Mouse (Mus musculus) spleen, embryonic (tissue): ENCODE results near the gene Slc35e2.
"Not testable (repeated sequence)": the region's sequence is repeated elsewhere in the genome, so short reads cannot be mapped to it uniquely, and the experiment has no call there.

Experiments
- CTCF ChIA-PET: fragments of 350-600 bp; sonication (Branson Sonifier 250); formaldehyde crosslinking; loops from one replicate; lab custom pipeline; 2022; lab: Charles Lee

Slc35e2 gene

DNA sequence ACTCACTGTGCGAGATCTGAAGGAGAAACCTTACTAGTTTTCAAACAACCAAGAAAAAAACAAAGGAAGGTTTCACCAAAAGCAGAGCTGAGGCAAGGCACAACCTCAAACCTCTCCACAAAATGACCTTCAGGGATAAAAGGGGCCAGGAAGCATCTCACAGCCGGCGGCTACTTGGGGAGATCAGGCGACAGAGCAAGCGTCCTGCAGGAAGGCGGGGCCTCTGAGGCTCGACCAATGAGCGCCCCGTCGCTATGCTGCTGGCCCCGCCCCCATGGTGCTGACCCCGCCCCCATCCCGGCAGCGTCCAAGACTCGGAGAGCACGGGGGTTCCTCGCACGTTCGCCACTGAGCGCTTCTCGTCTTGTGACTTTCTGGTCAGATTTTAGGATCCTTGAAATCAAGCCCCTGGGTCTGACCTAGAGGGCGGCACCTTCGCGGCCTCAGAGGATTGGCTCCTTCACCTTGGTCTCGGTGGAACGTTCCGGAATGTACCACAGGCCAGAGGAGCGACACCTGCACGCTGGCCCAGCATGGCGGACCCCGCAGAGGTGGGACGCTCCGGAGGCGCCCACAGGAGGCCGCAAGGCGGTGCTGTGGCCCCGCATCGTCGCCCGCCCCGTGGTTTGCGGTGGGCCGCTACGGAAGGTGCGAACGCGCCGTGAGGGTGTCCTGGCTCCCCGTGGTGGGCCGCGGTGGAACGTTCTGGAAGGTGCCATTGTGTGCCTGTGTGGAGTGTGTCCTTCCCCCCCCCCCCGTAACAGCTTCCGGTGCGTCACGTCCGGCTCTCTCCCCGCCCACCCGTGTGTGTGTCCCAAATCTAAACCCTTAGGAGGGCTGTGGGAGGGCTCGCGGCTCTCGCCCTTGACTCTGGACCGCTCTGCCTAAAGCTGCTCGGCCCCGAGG lies at the start of gene Slc35e2:
Slc35e2 (plus strand) TSS at position 326 of the 906 bp plus-strand sequence.
- CTCF ChIA-PET = interaction anchor here (0.6 kb wide), 1 partner anchor 68 kb away, joined by 3 read pairs; the partner anchor contains the start of gene Mib2

DNA sequence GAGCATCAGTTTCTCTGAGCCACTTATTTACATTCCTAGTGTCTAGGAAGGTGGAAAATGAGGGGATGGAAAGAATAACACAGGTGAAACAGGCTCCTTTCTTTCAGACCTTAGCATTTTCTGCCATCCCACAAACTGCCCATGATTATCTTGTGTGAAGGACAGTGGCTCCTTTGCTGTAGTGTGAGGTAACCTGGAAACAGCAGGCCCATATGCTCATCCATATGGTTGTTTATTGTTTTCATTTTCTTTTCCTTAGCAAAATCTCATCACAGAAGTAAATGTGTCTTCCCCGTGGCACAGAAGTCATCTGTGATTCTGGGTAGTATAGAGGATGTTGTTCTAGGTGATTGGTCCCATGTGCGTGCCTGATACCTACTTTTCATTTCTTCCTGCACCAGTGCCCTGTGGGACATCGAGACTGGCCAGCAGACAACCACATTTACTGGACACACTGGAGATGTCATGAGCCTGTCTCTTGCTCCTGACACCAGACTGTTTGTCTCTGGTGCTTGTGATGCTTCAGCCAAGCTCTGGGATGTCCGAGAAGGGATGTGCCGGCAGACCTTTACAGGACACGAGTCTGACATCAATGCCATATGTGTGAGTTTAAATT lies 48.2 kb upstream of the Slc35e2 start:
- CTCF ChIA-PET = interaction anchor here (0.7 kb wide), 1 partner anchor 14 kb away, joined by 3 read pairs; no protein-coding TSS in a partner anchor

DNA sequence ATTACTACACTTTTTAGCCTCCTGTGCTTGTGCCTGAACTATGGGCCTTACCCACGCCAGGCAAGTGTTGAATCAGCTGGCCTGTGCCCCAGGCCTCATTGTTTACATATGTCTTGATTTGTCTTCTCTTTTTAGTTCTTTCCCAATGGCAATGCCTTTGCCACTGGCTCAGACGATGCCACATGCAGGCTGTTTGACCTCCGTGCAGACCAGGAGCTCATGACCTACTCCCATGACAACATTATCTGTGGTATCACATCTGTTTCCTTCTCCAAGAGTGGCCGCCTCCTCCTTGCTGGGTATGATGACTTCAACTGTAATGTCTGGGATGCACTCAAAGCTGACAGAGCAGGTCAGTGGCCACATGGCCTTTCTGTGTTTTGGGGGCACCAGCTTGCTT lies 46.3 kb upstream of the Slc35e2 start:
- CTCF ChIA-PET = no interaction called here

DNA sequence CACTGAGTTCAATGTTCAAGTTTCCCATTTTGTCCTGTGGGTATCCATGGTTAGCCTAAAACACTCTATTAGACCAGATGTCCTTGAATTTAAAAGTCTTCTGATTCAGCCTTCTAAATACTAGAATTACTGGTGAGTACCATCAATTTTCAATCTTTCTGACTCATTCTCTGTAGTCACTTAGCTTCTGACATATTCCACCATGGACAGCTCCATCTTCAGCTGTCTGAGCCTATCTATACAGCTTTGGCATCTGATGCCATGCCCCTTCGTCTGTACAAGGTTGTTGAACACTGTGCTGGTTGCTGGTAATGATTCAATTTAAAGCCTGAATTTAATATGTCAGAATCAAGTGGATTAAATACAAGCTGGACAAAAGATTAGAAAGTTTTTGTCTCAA lies 45.8 kb upstream of the Slc35e2 start:
- CTCF ChIA-PET = no interaction called here

DNA sequence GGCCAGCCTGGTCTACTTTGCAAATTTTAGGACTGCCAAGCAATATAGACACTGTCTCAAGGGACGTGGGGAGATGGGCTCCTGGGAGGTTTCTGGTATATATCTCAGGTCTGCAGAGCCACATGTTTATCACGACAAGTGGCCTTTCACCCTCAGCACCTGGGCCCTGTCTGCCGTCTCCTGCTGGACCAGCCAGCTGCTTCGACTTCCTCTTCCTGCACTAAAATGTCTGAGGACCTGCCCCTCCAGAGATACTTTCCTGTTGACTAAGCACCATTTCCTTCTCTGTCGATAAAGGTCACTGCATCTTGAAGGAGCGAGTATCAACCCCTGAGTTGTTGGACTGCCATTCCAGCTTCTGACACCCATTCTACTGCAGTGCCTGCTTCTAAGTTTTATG lies 41.8 kb upstream of the Slc35e2 start:
- CTCF ChIA-PET = no interaction called here

DNA sequence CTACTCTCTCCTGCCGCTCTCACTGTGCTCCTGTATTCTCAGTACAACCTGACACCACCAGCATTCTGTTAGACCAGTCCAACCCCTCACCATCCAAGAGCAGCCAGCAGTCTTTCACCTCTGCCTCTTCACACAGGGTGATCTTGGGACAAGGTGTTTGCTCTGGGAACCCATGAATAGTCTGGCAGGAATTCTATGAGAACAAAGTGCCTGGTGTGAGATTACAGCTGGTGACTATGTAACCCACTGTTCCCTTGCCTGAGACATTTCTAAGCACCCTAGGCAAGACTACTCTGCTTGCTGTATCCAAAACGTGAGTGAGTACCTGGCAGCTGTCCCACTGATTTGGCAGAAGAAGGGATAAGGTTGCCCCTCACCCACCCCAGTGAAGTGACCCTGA lies 40.3 kb upstream of the Slc35e2 start:
- CTCF ChIA-PET = interaction anchor here (0.6 kb wide), 1 partner anchor 1544 kb away, joined by 5 read pairs; no protein-coding TSS in a partner anchor

DNA sequence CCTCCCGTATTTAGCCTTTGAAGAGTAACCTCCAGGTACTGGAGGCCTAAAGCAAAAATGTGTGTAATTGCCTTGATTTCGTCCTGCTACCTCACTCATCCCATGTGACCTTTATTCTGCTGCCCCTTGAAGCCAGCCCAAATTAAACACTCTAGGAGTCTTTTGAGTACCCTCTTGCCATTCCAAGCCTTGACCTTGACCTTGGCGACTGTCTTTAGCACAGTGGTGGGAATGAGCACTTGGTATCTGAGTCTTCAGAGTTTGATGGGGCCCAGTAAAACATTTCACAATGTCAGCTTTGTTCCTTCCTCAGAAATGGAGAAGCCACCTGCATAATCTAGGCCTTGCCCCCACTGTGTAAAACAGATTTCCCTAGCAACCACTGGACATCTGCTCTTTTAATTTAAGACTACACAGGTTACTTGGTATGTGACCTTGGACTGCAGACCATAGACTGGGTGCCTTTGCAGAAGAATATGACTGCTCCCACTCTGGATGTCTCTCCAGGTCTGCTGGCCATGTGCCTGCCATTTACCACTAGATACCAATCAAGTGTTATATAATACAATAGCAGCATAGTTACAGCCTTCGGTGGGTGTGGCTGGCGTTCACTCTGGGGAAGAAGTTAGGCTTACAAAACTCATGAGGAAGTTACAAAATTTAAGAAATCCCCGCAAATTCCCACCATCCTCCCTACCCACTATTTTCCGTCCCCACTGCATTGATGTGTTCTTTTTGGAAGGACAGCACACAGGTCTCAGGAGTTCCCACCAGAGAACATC lies 39.4 kb upstream of the Slc35e2 start, which contains the start of gene Nadk:
Nadk (plus strand) TSS at position 718 of the 782 bp plus-strand sequence.
- CTCF ChIA-PET = interaction anchor here (0.5 to 0.6 kb wide), 2 partner anchors 56 to 1544 kb away, joined by 5 to 14 read pairs; no protein-coding TSS in a partner anchor

DNA sequence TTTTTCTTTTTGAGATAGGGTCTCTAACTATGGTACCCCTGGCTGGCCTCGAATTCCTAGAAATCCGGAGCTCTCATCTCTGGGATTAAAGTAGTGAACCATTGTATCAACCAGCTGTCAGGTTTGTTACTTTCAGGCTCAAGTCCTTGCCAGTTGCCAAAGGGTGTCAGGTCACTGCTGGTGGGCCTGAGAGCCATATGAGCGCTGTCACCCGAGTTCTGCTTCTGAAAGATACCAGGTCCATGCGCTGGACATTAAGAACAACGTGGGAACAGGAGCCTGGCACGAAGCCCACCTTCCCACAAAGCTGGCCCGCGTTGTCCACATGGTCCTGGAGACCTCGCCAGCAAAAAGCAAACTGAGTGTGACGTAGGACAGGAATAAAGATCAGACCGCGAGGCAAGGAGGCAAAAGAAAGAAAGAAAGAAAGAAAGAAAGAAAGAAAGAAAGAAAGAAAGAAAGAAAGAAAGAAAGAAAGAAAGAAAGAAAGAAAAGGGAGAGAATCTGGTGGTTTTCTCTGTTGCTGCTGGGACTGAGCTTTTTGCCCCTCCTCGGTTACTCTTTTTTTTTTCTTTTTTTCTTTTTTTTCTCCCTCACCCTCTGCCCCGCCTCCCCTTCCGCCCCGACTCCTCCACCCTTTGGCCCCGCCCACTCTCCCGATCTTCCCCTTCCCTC lies 38.4 kb upstream of the Slc35e2 start:
- CTCF ChIA-PET = interaction anchor here (0.8 kb wide), 1 partner anchor 37 kb away, joined by 9 read pairs; no protein-coding TSS in a partner anchor

DNA sequence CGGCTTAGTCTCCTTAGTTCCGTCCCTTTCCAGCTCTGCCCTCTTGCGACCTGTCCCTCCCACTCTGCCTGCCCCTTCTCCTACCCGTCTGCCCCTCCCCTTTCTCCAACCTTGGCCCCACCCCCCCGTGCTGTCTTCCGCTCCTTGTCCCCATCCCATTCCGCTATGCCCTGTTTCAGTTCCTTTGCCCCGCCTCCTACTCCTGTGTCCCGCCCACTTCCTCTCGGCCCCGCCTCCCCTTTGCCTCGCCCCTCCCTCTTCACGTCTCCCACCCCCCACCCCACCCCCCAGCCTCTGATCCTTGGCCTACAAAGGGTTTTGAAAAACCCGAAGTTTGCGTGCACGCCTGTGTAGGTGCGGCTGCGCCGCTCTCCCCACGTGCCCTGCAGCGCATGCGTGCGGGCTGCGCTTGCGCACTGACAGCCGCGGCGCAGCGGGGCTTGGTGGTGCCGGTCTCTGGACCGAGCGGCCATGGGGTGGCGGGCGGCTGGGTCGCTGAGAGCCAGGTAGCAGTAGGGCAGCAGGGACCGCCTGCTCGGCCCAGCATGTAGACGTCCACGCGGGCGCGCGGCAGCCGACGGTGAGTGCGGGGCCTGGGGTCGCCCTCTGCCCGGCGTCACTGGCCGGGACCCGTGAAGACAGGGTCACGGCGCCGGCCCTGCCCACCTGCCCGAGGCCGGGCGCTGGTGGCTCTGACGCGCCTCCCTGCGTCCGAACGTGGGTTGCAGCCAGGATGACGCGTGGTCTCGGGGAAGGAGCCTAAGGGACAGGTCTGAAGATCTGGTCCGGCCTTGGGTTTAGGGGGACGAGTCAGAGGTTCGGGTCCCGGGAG lies 37.6 kb upstream of the Slc35e2 start:
- CTCF ChIA-PET = no interaction called here

DNA sequence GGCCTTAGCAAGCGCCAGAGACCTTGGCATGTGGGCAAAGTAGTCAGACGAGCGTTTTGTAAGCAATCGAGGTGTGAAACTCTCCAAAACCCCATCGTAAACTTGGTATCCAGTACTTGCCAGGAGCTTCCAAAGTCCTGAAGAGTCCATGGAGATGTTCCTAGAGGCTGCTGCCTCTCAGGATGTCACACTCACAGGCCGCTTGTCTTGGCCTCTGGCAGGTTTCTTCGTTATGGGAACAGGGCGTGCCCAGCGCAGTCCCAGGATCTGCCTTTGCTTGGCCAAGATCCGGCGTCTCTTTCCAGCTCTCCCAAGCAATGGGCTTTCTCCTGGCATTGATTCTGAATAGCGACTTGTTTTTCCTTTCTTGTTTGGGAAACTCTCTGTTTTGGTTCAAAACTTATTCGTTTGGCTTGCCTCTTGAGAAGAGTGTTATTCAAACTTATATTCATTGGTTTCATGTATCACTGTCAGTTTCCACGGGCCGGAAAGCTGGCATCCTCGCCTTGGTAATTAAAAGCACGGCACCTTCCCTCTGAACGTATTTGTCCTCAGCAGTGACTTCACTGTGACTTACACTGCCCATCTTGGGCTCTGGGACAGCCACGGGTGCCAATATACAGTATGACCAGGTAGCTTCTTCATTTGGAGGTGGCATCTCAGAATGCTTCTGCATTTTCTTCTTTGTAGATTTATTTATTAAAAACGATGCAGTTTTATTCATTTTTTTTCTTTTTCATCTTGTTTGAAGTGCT lies 36.7 kb upstream of the Slc35e2 start:
- CTCF ChIA-PET = interaction anchor here (0.9 kb wide), 1 partner anchor 81 kb away, joined by 3 read pairs; no protein-coding TSS in a partner anchor

DNA sequence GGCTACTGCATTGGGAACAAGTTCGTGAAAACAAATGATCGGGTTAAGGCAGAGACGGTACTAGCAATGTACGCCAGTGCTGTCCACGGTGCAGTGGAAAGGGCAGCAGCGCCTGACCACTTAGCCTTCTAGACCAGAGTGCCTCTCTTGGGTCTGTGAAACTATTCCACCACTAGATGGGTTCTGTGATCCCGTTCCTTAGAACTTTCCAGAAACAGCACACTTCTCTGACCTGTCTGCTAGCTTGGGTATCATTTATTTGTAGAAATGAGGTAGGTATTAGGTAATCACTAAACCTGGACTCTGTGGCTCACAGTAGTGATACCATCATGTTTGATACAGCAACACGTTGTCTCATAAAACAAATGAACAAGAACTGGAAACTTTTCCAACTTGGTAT lies 34.7 kb upstream of the Slc35e2 start:
- CTCF ChIA-PET = interaction anchor here (0.5 kb wide), 1 partner anchor 13 kb away, joined by 3 read pairs; no protein-coding TSS in a partner anchor

DNA sequence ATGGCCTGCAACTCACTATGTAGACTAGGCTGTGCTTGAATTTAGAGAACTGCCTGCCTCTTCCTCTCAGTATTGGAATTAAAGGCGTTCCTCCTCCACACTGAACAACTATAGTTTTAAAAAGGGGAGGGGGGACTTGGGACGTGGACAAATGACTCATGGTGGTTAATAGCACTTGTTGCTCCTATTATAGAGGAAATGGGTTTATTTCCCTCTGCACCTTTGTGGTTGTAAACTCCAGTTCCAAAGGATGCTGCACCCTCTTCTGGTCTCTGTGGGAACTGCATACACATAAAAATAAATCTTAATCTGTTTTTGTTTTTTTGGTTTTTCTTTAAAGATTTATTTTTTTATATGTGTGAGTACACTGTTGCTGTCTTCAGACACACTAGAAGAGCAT lies 33.0 kb upstream of the Slc35e2 start:
- CTCF ChIA-PET = no interaction called here

DNA sequence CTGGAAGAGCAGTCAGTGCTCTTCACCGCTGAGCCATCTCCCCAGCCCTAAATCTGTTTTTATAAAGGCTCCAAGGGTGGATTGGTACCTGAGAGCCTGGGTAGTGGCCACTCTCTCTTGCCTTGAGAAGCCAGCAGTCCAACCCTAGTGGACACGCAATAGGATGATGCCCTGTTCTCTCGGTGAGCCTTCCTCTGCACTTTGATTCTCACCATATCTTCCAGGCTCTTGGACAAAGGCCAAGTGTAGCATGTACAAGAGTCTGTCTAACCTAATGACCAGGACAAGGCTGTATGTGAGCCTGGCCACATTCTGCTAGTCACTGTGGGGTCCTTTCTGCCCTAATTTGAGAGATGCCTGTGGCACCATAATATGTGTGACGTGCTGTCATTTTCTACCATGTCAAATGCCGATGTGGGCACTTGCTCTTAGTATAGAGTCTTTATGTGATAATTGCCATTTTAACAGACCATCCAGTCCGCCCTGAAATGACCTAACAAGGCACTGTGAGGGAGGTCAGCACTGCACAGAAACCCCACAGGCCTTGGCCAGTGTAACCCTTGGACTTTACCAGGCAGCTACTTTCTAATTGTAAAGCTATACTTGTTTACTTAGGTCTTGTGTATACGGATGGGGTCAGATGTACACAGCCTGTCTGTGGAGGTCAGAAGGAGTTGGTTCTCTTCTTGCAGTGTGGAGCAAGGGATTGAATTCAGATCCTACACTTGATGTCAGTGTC lies 32.4 kb upstream of the Slc35e2 start:
- CTCF ChIA-PET = no interaction called here

DNA sequence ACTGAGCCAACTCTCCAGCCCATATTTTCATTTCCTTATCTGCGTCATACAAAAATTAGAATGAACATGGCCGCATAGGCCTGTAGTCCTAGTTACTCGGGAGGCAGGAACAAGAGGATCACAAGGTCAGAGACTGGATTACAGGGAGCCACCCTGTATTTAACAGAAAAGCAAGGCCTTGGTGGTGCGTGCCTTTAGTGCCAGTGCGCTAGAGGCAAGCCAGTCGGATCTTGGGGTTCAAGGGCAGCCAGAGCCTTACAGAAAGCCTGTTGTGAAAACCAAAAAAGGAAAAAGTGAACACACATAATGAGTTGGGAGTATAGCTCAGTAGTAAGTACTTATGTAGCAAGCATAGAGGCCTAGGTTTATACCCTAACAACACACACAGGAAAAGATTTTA lies 31.4 kb upstream of the Slc35e2 start:
- CTCF ChIA-PET = no interaction called here

DNA sequence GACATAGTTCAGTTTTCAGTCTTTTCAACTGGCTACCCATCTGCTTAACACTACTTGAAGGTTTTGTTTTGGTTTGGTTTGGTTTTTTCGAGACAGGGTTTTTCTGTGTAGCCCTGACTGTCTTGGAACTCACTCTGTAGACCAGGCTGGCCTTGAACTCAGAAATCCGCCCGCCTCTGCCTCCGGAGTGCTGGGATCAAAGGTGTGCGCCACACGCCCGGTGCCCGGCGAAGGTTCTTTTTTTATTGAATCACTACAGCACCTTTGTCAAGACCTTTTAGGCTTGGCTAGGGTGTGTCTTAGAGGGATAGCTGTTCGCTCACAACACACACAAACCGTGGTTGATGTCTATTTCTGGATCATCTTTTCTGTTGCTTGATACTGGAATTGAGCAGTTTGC lies 30.9 kb upstream of the Slc35e2 start:
- CTCF ChIA-PET = not testable (repeated sequence)

DNA sequence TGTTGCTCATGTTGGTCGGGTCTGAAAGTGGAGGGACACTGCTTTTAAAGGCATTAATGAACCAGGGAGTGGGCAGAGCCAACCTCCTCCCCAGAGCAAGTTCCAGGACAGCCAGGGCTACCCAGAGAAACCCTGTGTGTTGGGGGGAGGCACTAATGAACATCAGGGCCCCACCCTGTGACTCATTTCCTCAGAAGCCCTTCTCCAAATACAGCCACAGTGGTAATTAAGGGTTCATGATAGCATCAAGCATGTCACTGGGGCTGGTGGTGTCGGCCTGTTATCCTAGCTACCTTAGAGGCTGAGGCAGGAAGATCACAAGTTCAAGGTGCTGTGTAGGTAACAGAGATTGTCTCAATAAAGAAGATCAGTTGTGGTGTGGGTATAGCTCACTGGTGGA lies 29.8 kb upstream of the Slc35e2 start:
- CTCF ChIA-PET = no interaction called here

DNA sequence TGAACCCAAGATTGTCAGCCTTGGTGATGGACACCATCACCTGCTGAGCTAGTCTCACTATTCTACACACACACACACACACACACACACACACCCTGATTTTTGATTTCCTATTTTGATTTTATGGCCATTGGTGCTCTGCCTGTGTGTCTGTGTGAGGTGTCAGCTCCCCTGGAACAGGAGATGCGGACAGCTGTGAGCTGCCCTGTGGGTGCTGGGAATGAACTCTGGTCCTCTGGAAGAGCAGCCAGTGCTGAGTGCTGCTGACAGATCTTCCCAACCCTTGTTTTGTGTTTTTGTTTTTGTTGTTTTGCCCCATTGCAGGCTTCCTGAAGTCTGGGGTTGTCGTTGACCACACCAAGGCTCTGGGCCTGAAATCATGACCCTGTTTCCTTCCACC lies 28.1 kb upstream of the Slc35e2 start:
- CTCF ChIA-PET = no interaction called here

DNA sequence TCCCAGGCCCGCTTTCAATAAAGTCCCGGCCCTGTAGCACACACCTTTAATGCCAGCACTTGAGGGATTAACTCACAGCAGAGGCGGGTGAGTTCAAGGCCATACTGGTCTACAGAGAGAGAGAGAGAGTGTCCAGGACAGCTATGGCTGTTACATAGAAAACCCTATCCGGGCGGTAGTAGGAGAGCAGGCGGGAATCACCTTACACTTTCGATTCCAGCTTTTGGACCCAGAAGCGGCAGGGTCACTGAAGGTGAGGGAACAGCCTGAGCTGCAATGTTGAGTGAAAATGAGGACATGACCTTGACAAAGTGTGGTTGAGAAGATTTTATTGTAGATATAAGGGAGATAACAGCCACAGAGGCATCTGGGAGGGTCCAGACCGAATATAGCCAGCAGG lies 27.3 kb upstream of the Slc35e2 start:
- CTCF ChIA-PET = no interaction called here

DNA sequence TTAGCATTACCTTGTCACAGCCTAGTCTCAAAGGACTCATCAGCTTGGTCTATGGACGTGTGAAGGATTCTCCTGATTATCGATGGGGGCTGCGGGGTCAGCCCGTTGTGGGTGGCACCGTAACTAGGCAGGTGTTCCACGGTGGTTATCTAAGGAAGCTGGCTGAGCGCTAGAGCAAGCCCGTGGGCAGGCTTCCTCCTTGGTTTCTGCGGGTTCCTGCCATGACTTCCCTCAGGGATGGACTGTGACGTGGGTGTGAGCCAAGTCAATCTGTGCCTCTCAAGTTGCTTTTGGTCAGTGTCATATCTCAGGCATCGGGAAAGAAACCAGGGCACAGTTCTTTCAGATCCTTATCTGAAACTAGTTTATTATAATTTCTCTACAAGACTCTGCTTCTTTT lies 26.3 kb upstream of the Slc35e2 start:
- CTCF ChIA-PET = interaction anchor here (0.6 kb wide), 1 partner anchor 73 kb away, joined by 3 read pairs; no protein-coding TSS in a partner anchor
